Mouse (Mus musculus) CD4-positive, CD25-positive, alpha-beta regulatory T cell, adult 2 months (primary cell): Measurements from ENCODE around the gene Cox7a2.

Source experiments
- DNase-seq: peaks from one replicate; pipeline ENCODE4 v3.0.0-alpha.2; 2012; ENCODE audit warnings: low read depth, low spot score

Cox7a2 gene

GRCm38 (mm10) chr9:79759385-79760005 is at the start of gene Cox7a2:
TSS of gene Cox7a2 (minus strand) at chr9:79759878.
- peak; percentile 98 for DNase-seq

- DNase-seq = no peak
Measured at GRCm38 (mm10) chr9:79809411-79809810, 49.7 kb upstream of the Cox7a2 start.

GRCm38 (mm10) chr9:79807178-79807577 is 47.5 kb upstream of the Cox7a2 start:
- no peak for DNase-seq

- peak; percentile 72 for DNase-seq
Measured at GRCm38 (mm10) chr9:79806317-79807075, 46.8 kb upstream of the Cox7a2 start.

- DNase-seq = no peak
Measured at GRCm38 (mm10) chr9:79805426-79805825, 45.7 kb upstream of the Cox7a2 start.

GRCm38 (mm10) chr9:79796461-79797135 is 36.9 kb upstream of the Cox7a2 start:
- no peak for DNase-seq

- peak; percentile 69 for DNase-seq
Measured at GRCm38 (mm10) chr9:79795076-79795475, 35.4 kb upstream of the Cox7a2 start.

- peak; percentile 98 for DNase-seq
Measured at GRCm38 (mm10) chr9:79792841-79793835, 33.5 kb upstream of the Cox7a2 start, which contains the start of gene Tmem30a. TSS of gene Tmem30a (minus strand) at chr9:79793507.

- DNase-seq = no peak
Measured at GRCm38 (mm10) chr9:79785794-79786085, 26.1 kb upstream of the Cox7a2 start.

GRCm38 (mm10) chr9:79784934-79785793 is 25.5 kb upstream of the Cox7a2 start:
- DNase-seq = no peak

- no peak for DNase-seq
Measured at GRCm38 (mm10) chr9:79784439-79784838, 24.8 kb upstream of the Cox7a2 start.

GRCm38 (mm10) chr9:79779354-79779753 is 19.7 kb upstream of the Cox7a2 start:
- peak; percentile 64 for DNase-seq

GRCm38 (mm10) chr9:79766991-79767545 is 7.4 kb upstream of the Cox7a2 start:
- no peak for DNase-seq

- DNase-seq = no peak
Measured at GRCm38 (mm10) chr9:79765329-79765728, 5.7 kb upstream of the Cox7a2 start.

- DNase-seq = no peak
Measured at GRCm38 (mm10) chr9:79762519-79762918, 2.8 kb upstream of the Cox7a2 start.

GRCm38 (mm10) chr9:79760076-79760475 is 398 bp upstream of the Cox7a2 start:
- no peak for DNase-seq

- no peak for DNase-seq
Measured at GRCm38 (mm10) chr9:79755311-79755710, 4.4 kb downstream of the Cox7a2 start.

- no peak for DNase-seq
Measured at GRCm38 (mm10) chr9:79751846-79752245, 7.8 kb downstream of the Cox7a2 start.

- no peak for DNase-seq
Measured at GRCm38 (mm10) chr9:79750709-79751108, 9.0 kb downstream of the Cox7a2 start.

GRCm38 (mm10) chr9:79745036-79745435 is 14.6 kb downstream of the Cox7a2 start:
- DNase-seq = no peak
